Mouse (Mus musculus): ENCODE data around the gene Bicd2.

DNA sequence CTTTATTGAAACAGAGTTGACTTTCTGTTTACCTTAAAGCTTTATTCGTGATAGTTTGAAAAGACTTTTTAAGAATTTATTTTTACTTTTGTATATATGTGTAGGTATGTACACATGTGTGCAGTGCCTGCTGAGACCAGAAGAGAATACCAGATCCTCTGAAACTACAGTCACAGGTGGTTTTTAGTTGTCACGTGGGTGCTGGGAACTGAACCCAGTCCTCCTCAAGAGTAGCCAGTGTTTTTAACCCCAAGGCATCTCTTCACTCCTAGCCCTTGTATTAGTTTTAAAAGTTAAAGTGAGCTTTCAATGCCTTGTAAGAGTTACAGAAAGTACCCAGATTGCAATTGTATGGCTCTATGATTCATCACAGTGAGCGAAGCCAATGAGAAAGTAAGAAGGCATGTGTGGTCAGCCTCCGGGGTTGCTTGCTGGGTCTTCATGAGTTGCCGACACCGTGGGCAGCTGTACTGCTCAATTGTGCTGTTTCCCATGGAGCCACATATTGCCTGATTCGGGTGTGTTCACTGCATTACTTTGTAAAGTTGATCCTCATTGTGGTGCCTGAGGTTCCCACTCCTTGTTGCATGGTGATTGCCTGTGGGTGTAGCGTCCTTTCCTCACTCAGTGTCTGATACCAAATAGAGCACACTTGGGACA is 16.1 kb downstream of the Bicd2 start:
- TF ChIP-seq POLR2A (IDR thresholded peaks at IDR 0.05; ENCODE audit: borderline replicate concordance, extremely low read depth, insufficient read depth, insufficient read length, poor library complexity, severe bottlenecking) (no peak), CTCF (IDR thresholded peaks at IDR 0.05; ENCODE audit: borderline replicate concordance, extremely low read depth, insufficient read depth, insufficient read length) (no peak)

All from brain, embryonic 14.5 days (tissue).